Mouse (Mus musculus) ES-Bruce4 (cell line): ENCODE data around the gene Caap1.

ENCODE experiments used
- CTCF ChIP-seq: IDR thresholded peaks from one replicate; pipeline ENCODE4 v1.8.1; 2011; ENCODE audit warnings: low read depth, low read length
- EP300 ChIP-seq: IDR thresholded peaks from 2 replicates; pipeline ENCODE4 v1.6.1; 2011; ENCODE audit warnings: low read depth, low read length; ENCODE audit not compliant: insufficient read depth
- POLR2A ChIP-seq: IDR thresholded peaks from one replicate; pipeline ENCODE4 v1.8.1; 2011; ENCODE audit warnings: low read length; ENCODE audit not compliant: insufficient read depth

DNA sequence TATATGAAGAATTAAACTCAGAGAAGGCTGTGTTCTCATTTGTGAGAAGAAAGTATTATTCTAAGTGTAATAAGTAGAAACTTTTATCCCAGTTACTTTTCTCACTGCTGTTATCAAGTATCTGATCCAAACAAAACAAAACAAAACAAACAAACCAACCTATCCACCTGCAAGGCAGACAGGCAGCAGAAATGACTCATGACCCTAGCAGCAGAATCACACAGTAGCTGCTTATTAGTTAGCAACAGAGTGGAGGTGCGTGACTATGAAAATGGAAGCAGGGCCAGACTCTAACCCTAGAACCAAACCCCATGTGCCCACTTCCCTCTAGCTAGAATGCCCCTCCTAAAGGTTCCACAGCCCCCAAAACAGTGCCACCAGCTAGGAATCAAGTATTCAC, 27.1 kb downstream of the Caap1 start:
- TF ChIP-seq CTCF (no peak), POLR2A (no peak), EP300 (no peak)
